Mouse (Mus musculus) limb, embryonic 11.5 days (tissue): ENCODE measurements at regions not wholly inside any gene's neighbourhood (a gene's known extent, or its start where the extent isn't known, plus 50 kb on each side); places are given as distances from the start of the nearest gene placed in this dataset.

Experiments
- ATAC-seq: fragments of 200-750 bp; cut with Nextera tagmentation; 2 replicates; pipeline ENCODE4 v1.8.0; 2017; ENCODE audit warnings: low read depth; ENCODE audit not compliant: insufficient number of reproducible peaks, low FRiP score, low TSS enrichment
- DNase-seq: peaks from one replicate; pipeline ENCODE4 v3.0.0-alpha.2; 2015; ENCODE audit warnings: low spot score
- H3K27ac ChIP-seq: fragments of 300-500 bp; sonication (generic); replicated peaks from 2 replicates; pipeline ENCODE4 v1.5.1; 2014; ENCODE audit warnings: low read depth, mild to moderate bottlenecking, low read length
- H3K27me3 ChIP-seq: fragments of 300-500 bp; sonication (generic); 2 replicates; pipeline ENCODE4 v1.6.1; 2014; ENCODE audit warnings: mild to moderate bottlenecking, low read length, mixed read lengths; ENCODE audit not compliant: control insufficient read depth, insufficient read depth
- H3K36me3 ChIP-seq: fragments of 300-500 bp; sonication (generic); 2 replicates; pipeline ENCODE4 v1.6.1; 2014; ENCODE audit warnings: mild to moderate bottlenecking, low read length, moderate library complexity, mixed read lengths; ENCODE audit not compliant: control insufficient read depth, insufficient read depth
- H3K4me1 ChIP-seq: fragments of 300-500 bp; sonication (generic); 2 replicates; pipeline ENCODE4 v1.6.1; 2014; ENCODE audit warnings: low read length, mixed read lengths; ENCODE audit not compliant: control insufficient read depth, insufficient read depth
- H3K4me2 ChIP-seq: fragments of 300-500 bp; sonication (generic); 2 replicates; pipeline ENCODE4 v1.6.1; 2014; ENCODE audit warnings: low read depth, mild to moderate bottlenecking, moderate library complexity; ENCODE audit not compliant: severe bottlenecking
- H3K4me3 ChIP-seq: fragments of 300-500 bp; sonication (generic); 2 replicates; pipeline ENCODE4 v1.5.1; 2014; ENCODE audit warnings: low read depth, low read length
- H3K9ac ChIP-seq: fragments of 300-500 bp; sonication (generic); 2 replicates; pipeline ENCODE4 v1.6.1; 2014; ENCODE audit warnings: mild to moderate bottlenecking, low read length
- H3K9me3 ChIP-seq: fragments of 300-500 bp; sonication (generic); 2 replicates; pipeline ENCODE4 v1.6.1; 2016; ENCODE audit warnings: low read length; ENCODE audit not compliant: control insufficient read depth
- WGBS: fragments of 180-500 bp; shearing (Covaris S2); extraction: QIAGEN DNeasy Blood & Tissue Kit; methylation state at CpG from one replicate; pipeline ENCODE4 v1.1.7; 2014; 5-methylcytosine and 5-hydroxymethylcytosine counted together

DNA sequence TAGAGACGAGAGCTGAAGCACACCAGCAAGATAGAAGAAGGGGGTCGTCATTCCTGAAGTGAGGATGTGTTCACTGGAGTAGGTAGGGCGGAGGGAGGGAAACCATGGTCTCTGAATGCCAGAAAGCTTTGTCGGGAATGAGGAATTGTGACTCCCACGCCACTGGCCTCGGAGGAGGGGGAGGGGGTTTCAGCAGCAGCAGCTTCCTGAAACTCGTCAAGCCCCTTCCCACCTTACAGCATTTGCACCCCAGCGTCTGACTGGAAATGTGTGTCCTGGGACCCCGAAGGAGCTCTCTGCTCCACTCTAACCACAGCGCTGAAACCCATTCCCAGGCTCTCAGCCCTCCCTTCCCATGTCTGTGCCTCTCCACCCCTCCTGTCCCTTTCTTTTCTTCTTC, 342.8 kb upstream of the Adgrl2 start:
- no peaks in the 10 kb centered on the region for H3K36me3 ChIP-seq
- ATAC-seq, result no peak
- 54% methylated on average over 10 of the region's 10 CpGs for WGBS
- H3K9me3 ChIP-seq, result no peaks in the 10 kb centered on the region
- 0 out of 2 replicates have a peak, but pooled peaks cover 2% of the 10 kb centered on the region for H3K27me3 ChIP-seq
- no peak overlapping the region for H3K27ac ChIP-seq
- H3K9ac ChIP-seq, result no peak overlapping the region
- 0 out of 2 replicates have a peak, but pooled peaks cover 8% of the 10 kb centered on the region for H3K4me1 ChIP-seq
- no peak overlapping the region for H3K4me2 ChIP-seq
- no peak overlapping the region for H3K4me3 ChIP-seq
- no peak for DNase-seq

DNA sequence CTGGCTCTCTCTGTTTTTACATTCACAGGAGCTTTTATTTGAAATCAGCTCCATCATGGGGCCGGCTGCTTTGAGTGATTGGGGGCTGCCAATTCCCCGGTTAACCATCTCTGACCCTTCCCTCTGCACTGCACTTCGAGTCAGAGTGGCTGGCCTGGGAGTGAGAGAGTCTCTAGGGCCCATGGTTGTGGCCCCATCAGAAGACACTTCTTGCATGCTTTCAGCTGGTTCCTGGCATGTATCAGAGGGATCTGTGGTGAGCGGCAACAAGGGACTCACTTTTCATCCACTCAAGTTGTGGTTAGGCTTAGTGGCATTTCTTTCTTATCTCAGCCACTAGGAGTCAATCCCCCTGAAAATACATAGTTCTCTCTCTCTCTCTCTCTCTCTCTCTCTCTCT, 341.8 kb upstream of the Adgrl2 start:
- ATAC-seq, result no peak
- Histone ChIP-seq H3K9ac (no peak overlapping the region), H3K4me3 (no peak overlapping the region), H3K9me3 (no peaks in the 10 kb centered on the region), H3K36me3 (no peaks in the 10 kb centered on the region), H3K27ac (no peak overlapping the region), H3K27me3 (0 out of 2 replicates have a peak, but pooled peaks cover 2% of the 10 kb centered on the region), H3K4me2 (no peak overlapping the region), H3K4me1 (0 out of 2 replicates have a peak, but pooled peaks cover 8% of the 10 kb centered on the region)
- 44% methylated on average over 4 of the region's 4 CpGs for whole genome bisulfite sequencing
- no peak for DNase-seq

DNA sequence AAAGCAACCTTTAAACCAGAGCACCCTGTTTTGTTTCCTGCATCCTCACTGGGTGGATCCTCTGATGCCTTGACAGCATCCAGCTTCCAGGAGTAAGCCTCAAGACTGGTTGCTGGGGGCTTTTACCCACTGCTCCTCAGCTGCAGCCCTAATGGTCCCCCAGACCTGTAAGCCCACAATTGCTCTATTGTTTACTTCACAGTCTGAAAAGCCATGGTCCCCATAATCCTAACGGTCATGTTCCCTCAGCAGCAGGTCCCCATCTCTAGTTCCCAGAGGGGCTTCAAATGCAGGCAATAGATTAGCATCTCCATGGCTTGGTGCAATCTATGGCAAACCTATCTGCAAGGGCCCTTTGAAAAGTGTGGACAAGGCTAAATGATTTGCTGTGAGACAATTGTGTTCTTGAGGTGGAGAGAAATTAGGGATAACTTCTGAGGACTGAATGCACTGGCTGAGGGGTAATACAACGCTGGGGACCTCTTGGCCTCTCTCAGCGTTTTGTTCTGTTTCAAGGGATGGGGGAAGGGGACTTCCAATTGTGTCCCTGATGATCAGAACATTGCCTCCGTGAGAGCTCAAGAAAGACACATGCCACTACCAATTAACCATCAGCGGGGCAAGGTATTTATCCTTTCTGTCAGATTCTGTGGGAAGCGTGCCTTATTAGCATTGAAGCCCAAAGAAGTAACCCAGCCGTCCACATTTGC, 341.1 kb upstream of the Adgrl2 start:
- DNase-seq (no peak), ATAC-seq (no peak)
- H3K36me3 ChIP-seq, result no peaks in the 10 kb centered on the region
- H3K27me3 ChIP-seq, result 0 out of 2 replicates have a peak, but pooled peaks cover 2% of the 10 kb centered on the region
- H3K9ac ChIP-seq, result no peak overlapping the region
- no peaks in the 10 kb centered on the region for H3K9me3 ChIP-seq
- no peak overlapping the region for H3K27ac ChIP-seq
- no peak overlapping the region for H3K4me3 ChIP-seq
- 0 out of 2 replicates have a peak, but pooled peaks cover 8% of the 10 kb centered on the region for H3K4me1 ChIP-seq
- WGBS, result 43% methylated on average over 7 of the region's 7 CpGs
- no peak overlapping the region for H3K4me2 ChIP-seq

DNA sequence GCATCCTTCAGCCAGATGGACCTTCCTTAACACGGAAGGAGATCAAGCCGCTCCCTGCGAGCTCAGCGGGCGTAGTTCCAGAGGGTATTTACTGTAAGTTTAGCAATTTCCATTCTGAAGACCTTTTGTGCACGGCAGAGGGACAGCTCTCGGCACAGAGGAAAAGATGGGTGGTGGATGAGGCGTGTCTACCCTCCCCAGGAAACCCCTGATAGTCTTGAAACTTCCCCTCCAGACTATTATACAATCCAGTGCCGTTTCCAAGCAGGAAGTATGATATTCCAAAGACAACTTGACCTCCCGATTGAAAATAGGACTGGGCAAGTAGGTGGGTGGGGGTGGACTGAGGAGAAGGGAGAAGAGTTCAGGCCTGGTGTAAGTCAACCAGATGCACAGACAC, 340.4 kb upstream of the Adgrl2 start:
- 89% methylated on average over 10 of the region's 10 CpGs for WGBS
- DNase-seq, result no peak
- no peak overlapping the region for H3K9ac ChIP-seq
- H3K4me1 ChIP-seq, result 0 out of 2 replicates have a peak, but pooled peaks cover 8% of the 10 kb centered on the region
- no peaks in the 10 kb centered on the region for H3K9me3 ChIP-seq
- H3K27ac ChIP-seq, result no peak overlapping the region
- H3K4me3 ChIP-seq, result no peak overlapping the region
- no peak overlapping the region for H3K4me2 ChIP-seq
- H3K27me3 ChIP-seq, result 0 out of 2 replicates have a peak, but pooled peaks cover 2% of the 10 kb centered on the region
- no peak for ATAC-seq
- no peaks in the 10 kb centered on the region for H3K36me3 ChIP-seq

DNA sequence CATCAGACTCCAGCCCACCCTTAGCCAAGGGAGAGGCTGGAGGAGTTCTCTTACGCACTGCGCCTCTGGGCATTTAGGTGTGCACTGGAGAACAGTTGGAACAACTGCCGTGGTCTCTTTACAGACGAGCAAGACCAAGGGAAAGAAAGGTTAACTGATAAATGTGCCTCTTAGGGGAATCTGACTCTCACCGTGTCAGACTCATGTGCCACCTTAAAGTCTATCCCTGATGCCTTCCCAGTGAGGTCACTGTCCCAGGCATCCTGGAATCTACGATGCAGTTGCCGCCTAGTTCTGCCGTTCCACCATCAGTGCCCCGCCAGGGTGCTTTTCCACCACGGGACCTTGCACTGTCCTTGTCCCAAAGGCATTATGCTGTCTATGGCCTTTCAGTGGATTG, 339.7 kb upstream of the Adgrl2 start:
- no peak overlapping the region for H3K9ac ChIP-seq
- no peak for ATAC-seq
- H3K4me2 ChIP-seq, result no peak overlapping the region
- 0 out of 2 replicates have a peak, but pooled peaks cover 8% of the 10 kb centered on the region for H3K4me1 ChIP-seq
- H3K27me3 ChIP-seq, result 0 out of 2 replicates have a peak, but pooled peaks cover 2% of the 10 kb centered on the region
- H3K27ac ChIP-seq, result no peak overlapping the region
- DNase-seq, result no peak
- no peak overlapping the region for H3K4me3 ChIP-seq
- no peaks in the 10 kb centered on the region for H3K36me3 ChIP-seq
- no peaks in the 10 kb centered on the region for H3K9me3 ChIP-seq
- WGBS, result 90% methylated on average over 10 of the region's 10 CpGs

DNA sequence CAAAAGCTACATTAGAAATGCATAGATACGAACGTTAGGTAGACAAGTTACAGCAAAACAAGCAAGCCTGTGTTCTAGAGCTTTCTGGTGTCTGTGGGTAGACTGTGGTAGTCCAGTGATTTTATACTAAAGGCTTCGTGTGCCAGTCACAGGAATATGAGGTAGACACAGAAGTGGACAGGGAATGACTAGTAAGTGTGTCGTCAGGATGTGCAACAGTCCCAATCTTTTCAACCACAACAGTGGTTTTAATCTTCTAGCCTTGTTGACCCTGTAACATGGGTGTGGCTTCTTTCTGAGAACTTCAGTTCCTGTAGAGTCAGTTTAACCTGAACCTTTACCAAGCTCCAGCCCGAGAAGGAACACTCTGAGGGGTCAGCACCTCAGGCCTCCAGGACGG, 339.3 kb upstream of the Adgrl2 start:
- no peak overlapping the region for H3K4me3 ChIP-seq
- ATAC-seq, result no peak
- no peak overlapping the region for H3K27ac ChIP-seq
- H3K36me3 ChIP-seq, result no peaks in the 10 kb centered on the region
- H3K9ac ChIP-seq, result no peak overlapping the region
- no peak overlapping the region for H3K4me2 ChIP-seq
- WGBS, result 88% methylated on average over 6 of the region's 6 CpGs
- no peaks in the 10 kb centered on the region for H3K9me3 ChIP-seq
- 0 out of 2 replicates have a peak, but pooled peaks cover 2% of the 10 kb centered on the region for H3K27me3 ChIP-seq
- 0 out of 2 replicates have a peak, but pooled peaks cover 8% of the 10 kb centered on the region for H3K4me1 ChIP-seq
- DNase-seq, result no peak

DNA sequence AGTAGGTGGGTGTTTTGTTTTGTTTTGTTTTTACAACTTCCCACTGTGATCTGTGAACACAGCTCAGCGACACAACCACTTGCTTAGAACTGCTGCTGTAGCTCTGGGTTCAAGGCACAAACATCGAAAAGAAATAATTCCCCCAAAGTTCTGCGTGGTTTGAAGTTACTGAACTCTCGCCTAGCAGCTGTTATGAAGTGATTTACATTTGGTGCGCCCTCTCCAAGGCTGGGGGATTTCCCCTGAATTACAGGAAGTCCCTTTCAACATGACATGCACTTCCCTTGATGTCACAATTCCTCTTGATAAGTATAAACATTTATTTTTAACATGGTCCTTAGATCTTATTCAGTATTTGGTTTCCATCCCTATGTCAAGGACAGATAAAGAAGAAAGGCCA, 336.3 kb upstream of the Adgrl2 start:
- Histone ChIP-seq H3K9ac (no peak overlapping the region), H3K4me1 (0 out of 2 replicates have a peak, but pooled peaks cover 5% of the 10 kb centered on the region), H3K4me3 (no peak overlapping the region), H3K27ac (no peak overlapping the region), H3K27me3 (0 out of 2 replicates have a peak, but pooled peaks cover under 1% of the 10 kb centered on the region), H3K4me2 (no peak overlapping the region), H3K36me3 (no peaks in the 10 kb centered on the region), H3K9me3 (no peaks in the 10 kb centered on the region)
- ATAC-seq, result no peak
- WGBS, result 55% methylated on average over 5 of the region's 5 CpGs
- DNase-seq, result no peak

DNA sequence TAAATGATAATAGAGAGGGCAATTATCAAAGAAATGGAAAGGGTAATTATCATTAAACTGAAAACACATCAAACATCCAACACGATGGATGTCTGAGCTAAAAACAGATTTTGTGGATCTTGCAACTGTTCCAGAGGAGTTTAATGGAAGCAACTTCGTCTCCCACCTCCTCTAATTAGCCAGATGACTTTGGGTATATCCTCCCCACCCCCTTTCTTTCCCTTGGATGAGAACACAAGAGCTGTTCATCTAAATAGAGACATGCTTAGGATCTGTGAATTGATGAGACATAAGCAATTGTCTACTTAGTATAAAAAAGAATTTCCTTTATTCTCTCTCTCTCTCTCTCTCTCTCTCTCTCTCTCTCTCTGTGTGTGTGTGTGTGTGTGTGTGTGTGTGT, 333.7 kb upstream of the Adgrl2 start:
- WGBS, result 70% methylated on average over 2 of the region's 2 CpGs
- Histone ChIP-seq H3K4me3 (no peak overlapping the region), H3K9me3 (no peaks in the 10 kb centered on the region), H3K27me3 (0 out of 2 replicates have a peak, but pooled peaks cover 2% of the 10 kb centered on the region), H3K4me1 (no peaks in the 10 kb centered on the region), H3K9ac (no peak overlapping the region), H3K4me2 (no peak overlapping the region), H3K36me3 (no peaks in the 10 kb centered on the region), H3K27ac (no peak overlapping the region)
- ATAC-seq, result no peak
- DNase-seq, result no peak
